Mouse (Mus musculus) small intestine, adult 2 months (tissue): ENCODE data around the gene Gm10295.

Experiments
- CTCF ChIP-seq: fragments of 200-500 bp; IDR thresholded peaks from 2 replicates; pipeline ENCODE4 v1.5.1; 2012; ENCODE audit warnings: low read depth, mild to moderate bottlenecking, control low read depth, inconsistent platforms, low read length, moderate library complexity, mixed read lengths; ENCODE audit not compliant: insufficient replicate concordance, insufficient read length; ENCODE audit errors: extremely low read depth
- POLR2A ChIP-seq: fragments of 200-500 bp; IDR thresholded peaks from 2 replicates; pipeline ENCODE4 v1.6.1; 2012; ENCODE audit warnings: low read depth, mild to moderate bottlenecking, control low read depth, inconsistent platforms, low read length, moderate library complexity

DNA sequence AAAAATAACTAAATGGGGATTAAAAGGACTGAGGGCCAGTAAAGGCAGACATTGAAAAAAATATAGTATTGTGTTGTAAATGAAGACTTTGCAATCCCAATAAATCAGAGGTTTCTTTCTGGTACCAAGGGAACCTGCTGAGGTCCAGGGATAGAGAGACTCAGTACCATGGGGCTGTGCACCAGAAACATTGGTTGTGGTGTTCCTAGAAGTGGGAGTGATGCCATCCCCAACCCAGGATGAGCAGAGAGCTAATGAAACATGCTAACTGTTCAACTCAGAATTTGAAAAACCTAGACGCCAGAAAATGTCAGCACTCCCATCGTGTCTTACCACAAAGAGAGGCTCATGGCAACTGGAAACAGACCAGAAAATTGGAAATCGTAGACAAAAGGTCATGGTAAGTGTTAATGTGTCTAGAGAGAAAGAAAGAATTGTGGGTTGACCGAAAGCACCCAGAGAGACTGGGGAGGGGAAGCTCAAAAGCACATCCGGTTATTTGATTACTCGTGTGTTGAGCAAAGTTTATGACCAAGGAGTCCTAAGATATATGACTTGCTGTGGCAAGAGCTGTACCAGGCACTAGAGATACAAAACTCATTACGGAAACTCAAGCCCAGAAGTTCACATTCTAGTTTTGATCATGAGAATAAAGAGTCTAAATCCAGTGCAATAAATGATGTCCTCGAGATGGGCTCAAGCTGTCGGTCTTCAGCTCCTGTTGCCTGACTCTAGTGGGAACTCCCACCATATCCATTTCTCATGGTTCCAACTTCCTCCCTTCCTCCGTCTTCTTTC, 47.9 kb upstream of the Gm10295 start:
- TF ChIP-seq POLR2A: no peak
- no peak for TF ChIP-seq CTCF
